Mouse (Mus musculus): ENCODE measurements around the gene Kcnj9. TPM values are rescaled to one million over a fixed set of nuclear protein-coding genes. Genes with fewer than 3 reads are reported as not detected.

Kcnj9 gene
- polyA plus RNA-seq, 1 experiment from 2014 or later, result 3.2 TPM

DNA sequence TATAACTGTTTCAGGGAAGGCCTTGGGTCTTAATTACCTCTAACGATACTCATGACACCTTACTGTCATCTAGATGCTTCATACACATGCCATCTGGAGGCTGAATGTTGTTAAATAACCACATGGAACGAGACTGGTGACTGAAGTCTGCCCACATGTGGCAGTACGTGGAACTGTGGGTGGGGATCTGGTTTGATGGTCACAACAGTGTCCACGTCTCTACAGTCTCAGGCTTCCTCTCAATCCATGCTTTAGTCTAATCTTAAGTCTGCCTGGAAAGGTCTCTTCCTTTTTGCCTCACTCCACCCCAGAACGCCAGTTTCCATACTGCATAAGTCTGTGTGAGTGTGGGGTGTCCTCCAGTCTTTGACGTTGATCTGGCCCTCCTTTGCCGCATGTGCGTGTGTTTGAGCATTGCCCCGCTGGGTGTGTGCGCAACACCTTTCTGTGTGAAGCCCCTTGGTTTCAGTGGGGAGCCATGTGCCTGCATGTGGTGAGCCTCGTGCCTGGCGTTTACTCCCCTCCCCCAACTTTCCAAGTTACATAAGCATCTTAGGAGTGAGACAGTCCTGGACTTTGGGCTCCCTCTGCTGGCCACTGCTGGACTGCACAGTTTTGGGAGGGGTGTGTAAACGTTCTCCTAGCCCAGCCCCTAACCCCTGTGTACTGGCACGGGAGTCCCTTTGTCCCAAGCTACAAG lies 19.3 kb downstream of the Kcnj9 start:
- H3K9me3 ChIP-seq (replicated peaks), result no peaks in the 10 kb centered on the region
- H3K4me3 ChIP-seq (replicated peaks), result peak overlapping the region; percentile 25
- H3K4me1 ChIP-seq, result peaks cover 54% of the 10 kb centered on the region
- 1% methylated on average over 14 of the region's 14 CpGs for whole genome bisulfite sequencing
- H3K9ac ChIP-seq (replicated peaks), result peak overlapping the region; percentile 27
- peak overlapping the region; percentile 84 for H3K27ac ChIP-seq (replicated peaks)
- ATAC-seq (ENCODE audit: low FRiP score), result peak; percentile 74
- H3K27me3 ChIP-seq (replicated peaks), result no peaks in the 10 kb centered on the region
- H3K4me2 ChIP-seq, result peak overlapping the region; percentile 63
- no peaks in the 10 kb centered on the region for H3K36me3 ChIP-seq

GRCm38 (mm10) chr1:172308409-172308808 lies 20.7 kb downstream of the Kcnj9 start:
- H3K27ac ChIP-seq (replicated peaks), result peak overlapping the region; percentile 46
- H3K9me3 ChIP-seq (replicated peaks), result no peaks in the 10 kb centered on the region
- H3K4me1 ChIP-seq, result peaks cover 40% of the 10 kb centered on the region
- 83% methylated on average over 1 of the region's 1 CpGs for WGBS
- no peak overlapping the region for H3K4me2 ChIP-seq
- no peak for ATAC-seq (ENCODE audit: low FRiP score)
- no peak overlapping the region for H3K4me3 ChIP-seq (replicated peaks)
- no peaks in the 10 kb centered on the region for H3K36me3 ChIP-seq
- H3K9ac ChIP-seq (replicated peaks), result no peak overlapping the region
- no peaks in the 10 kb centered on the region for H3K27me3 ChIP-seq (replicated peaks)

GRCm38 (mm10) chr1:172307936-172308335 lies 21.2 kb downstream of the Kcnj9 start:
- 65% methylated on average over 10 of the region's 10 CpGs for WGBS
- no peak overlapping the region for H3K9ac ChIP-seq (replicated peaks)
- no peaks in the 10 kb centered on the region for H3K27me3 ChIP-seq (replicated peaks)
- peaks cover 36% of the 10 kb centered on the region for H3K4me1 ChIP-seq
- ATAC-seq (ENCODE audit: low FRiP score), result no peak
- peak overlapping the region; percentile 46 for H3K27ac ChIP-seq (replicated peaks)
- no peaks in the 10 kb centered on the region for H3K36me3 ChIP-seq
- no peak overlapping the region for H3K4me3 ChIP-seq (replicated peaks)
- H3K4me2 ChIP-seq, result no peak overlapping the region
- no peaks in the 10 kb centered on the region for H3K9me3 ChIP-seq (replicated peaks)

DNA sequence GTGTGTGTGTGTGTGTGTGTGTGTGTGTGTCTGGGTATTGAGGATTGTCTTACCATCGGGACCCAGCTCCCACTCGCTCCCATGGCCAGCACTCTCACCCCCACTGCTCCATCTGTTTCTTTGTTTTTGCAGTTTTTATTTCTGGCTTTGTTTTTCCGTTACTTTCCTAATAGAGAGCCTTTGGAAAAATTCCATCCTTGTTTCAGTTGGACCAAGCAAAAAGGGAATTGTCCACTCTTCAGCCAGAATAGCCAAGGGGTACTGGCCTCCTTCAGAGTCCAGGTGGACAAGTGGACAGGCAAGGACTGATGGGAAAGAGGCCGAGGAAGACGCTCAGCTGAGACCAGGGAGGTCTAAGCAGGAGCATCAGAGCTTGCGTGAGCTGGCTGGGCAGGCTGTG lies 22.2 kb downstream of the Kcnj9 start:
- Histone ChIP-seq H3K4me2 (no peak overlapping the region), H3K9me3 (replicated peaks) (no peaks in the 10 kb centered on the region), H3K9ac (replicated peaks) (no peak overlapping the region), H3K4me1 (peaks cover 38% of the 10 kb centered on the region), H3K36me3 (no peaks in the 10 kb centered on the region), H3K27me3 (replicated peaks) (no peaks in the 10 kb centered on the region), H3K27ac (replicated peaks) (no peak overlapping the region; the same call in 1 of the 2 replicates), H3K4me3 (replicated peaks) (no peak overlapping the region)
- 76% methylated on average over 6 of the region's 6 CpGs for WGBS
- no peak for ATAC-seq (ENCODE audit: low FRiP score)

DNA sequence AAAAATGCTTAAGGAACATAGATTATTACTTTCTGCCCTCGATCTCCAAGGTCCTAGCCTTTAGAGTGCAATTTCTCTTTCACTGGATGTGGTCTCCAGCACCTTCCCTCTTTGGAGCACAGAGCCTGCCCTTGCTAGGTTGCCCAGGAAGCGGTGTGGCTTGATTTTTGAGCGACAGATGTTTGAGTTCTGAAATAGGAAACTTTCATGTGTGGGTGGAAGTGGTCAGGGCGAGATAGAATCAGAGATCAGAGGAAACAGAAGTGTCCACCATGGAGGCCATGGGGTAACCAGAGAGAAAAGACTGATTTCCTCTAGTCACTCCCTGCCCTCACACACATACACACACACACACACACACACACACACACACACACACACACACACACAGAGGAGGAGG lies 22.9 kb downstream of the Kcnj9 start:
- H3K9me3 ChIP-seq (replicated peaks), result no peaks in the 10 kb centered on the region
- H3K36me3 ChIP-seq, result no peaks in the 10 kb centered on the region
- ATAC-seq (ENCODE audit: low FRiP score), result no peak
- H3K4me1 ChIP-seq, result peaks cover 38% of the 10 kb centered on the region
- H3K27ac ChIP-seq (replicated peaks), result no peak overlapping the region
- no peak overlapping the region for H3K4me2 ChIP-seq
- H3K9ac ChIP-seq (replicated peaks), result no peak overlapping the region
- WGBS, result 88% methylated on average over 4 of the region's 4 CpGs
- no peak overlapping the region for H3K4me3 ChIP-seq (replicated peaks)
- H3K27me3 ChIP-seq (replicated peaks), result no peaks in the 10 kb centered on the region

GRCm38 (mm10) chr1:172305635-172306034 lies 23.5 kb downstream of the Kcnj9 start:
- Histone ChIP-seq H3K9ac (replicated peaks) (no peak overlapping the region), H3K27ac (replicated peaks) (no peak overlapping the region), H3K4me3 (replicated peaks) (no peak overlapping the region), H3K36me3 (no peaks in the 10 kb centered on the region), H3K27me3 (replicated peaks) (no peaks in the 10 kb centered on the region), H3K9me3 (replicated peaks) (no peaks in the 10 kb centered on the region), H3K4me1 (peaks cover 39% of the 10 kb centered on the region), H3K4me2 (no peak overlapping the region)
- 77% methylated on average over 3 of the region's 3 CpGs for WGBS
- ATAC-seq (ENCODE audit: low FRiP score), result no peak

- H3K36me3 ChIP-seq, result no peaks in the 10 kb centered on the region
- peaks cover 38% of the 10 kb centered on the region for H3K4me1 ChIP-seq
- H3K27me3 ChIP-seq (replicated peaks), result no peaks in the 10 kb centered on the region
- no peak overlapping the region for H3K9ac ChIP-seq (replicated peaks)
- H3K9me3 ChIP-seq (replicated peaks), result no peaks in the 10 kb centered on the region
- no peak overlapping the region for H3K4me3 ChIP-seq (replicated peaks)
- ATAC-seq (ENCODE audit: low FRiP score), result no peak
- no peak overlapping the region for H3K27ac ChIP-seq (replicated peaks)
- H3K4me2 ChIP-seq, result no peak overlapping the region
- WGBS, result 91% methylated on average over 2 of the region's 2 CpGs
These were observed 24.0 kb downstream of the Kcnj9 start for GRCm38 (mm10) chr1:172305153-172305552.

GRCm38 (mm10) chr1:172304443-172304842 lies 24.7 kb downstream of the Kcnj9 start:
- no peak for ATAC-seq (ENCODE audit: low FRiP score)
- no peak overlapping the region for H3K9ac ChIP-seq (replicated peaks)
- H3K4me3 ChIP-seq (replicated peaks), result no peak overlapping the region
- H3K36me3 ChIP-seq, result no peaks in the 10 kb centered on the region
- H3K4me2 ChIP-seq, result no peak overlapping the region
- H3K27me3 ChIP-seq (replicated peaks), result no peaks in the 10 kb centered on the region
- 84% methylated on average over 6 of the region's 6 CpGs for WGBS
- H3K4me1 ChIP-seq, result peaks cover 37% of the 10 kb centered on the region
- no peaks in the 10 kb centered on the region for H3K9me3 ChIP-seq (replicated peaks)
- H3K27ac ChIP-seq (replicated peaks), result no peak overlapping the region

GRCm38 (mm10) chr1:172302851-172303250 lies 26.3 kb downstream of the Kcnj9 start:
- no peak for ATAC-seq (ENCODE audit: low FRiP score)

DNA sequence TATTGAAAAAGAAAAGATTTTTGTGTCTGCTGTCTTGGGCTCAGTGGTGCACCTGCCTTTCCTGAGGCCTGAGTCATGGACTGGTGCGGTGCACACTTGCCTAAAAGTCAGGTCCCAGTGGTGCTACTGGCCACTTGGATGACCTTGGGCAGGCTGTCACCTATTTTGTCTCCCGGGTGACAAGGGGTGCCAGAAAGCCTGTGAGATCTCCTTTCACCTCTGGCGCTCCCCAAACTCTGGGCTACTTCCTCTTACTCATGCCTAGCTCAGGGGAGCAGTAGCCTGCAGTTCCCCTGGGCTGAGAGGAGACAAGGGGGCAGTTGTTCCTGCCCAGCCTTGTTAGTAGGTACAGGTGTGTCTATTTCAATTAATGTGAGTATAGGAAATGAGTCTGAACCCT lies 26.8 kb downstream of the Kcnj9 start:
- Histone ChIP-seq H3K27me3 (replicated peaks) (no peaks in the 10 kb centered on the region), H3K4me3 (replicated peaks) (no peak overlapping the region), H3K9ac (replicated peaks) (no peak overlapping the region), H3K4me1 (peaks cover 40% of the 10 kb centered on the region), H3K9me3 (replicated peaks) (no peaks in the 10 kb centered on the region), H3K27ac (replicated peaks) (0 out of 2 replicates have a peak overlapping the region, but pooled peaks have one; percentile 4), H3K36me3 (no peaks in the 10 kb centered on the region), H3K4me2 (no peak overlapping the region)
- no peak for ATAC-seq (ENCODE audit: low FRiP score)
- WGBS, result 71% methylated on average over 3 of the region's 3 CpGs

More at GRCm38 (mm10) chr1:172302851-172303250, 26.3 kb downstream of the Kcnj9 start:
- WGBS, result 18% methylated on average over 6 of the region's 6 CpGs
- Histone ChIP-seq H3K27ac (replicated peaks) (no peak overlapping the region), H3K4me3 (replicated peaks) (no peak overlapping the region), H3K4me2 (no peak overlapping the region), H3K9me3 (replicated peaks) (no peaks in the 10 kb centered on the region), H3K4me1 (peaks cover 37% of the 10 kb centered on the region), H3K9ac (replicated peaks) (no peak overlapping the region), H3K36me3 (no peaks in the 10 kb centered on the region), H3K27me3 (replicated peaks) (no peaks in the 10 kb centered on the region)

DNA sequence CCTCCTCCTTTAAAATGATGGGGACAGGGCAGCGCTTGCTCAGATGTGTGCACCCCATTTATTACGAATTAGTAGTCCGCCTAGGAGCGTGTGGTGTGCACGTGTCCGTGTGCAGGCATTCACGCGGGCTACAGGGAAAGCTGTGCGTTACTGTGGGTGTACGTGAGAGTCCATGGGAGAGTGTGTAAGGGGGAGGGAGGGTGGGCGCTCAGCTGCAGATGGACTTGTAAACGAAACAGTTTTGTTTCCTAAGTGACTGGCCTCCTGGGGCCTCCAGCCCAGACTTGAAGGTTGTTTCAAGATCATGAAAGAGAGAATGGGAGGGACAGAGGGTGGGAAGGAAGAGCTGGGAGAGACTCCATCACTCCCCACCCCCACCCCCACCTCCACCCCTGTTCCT lies 27.9 kb downstream of the Kcnj9 start:
- 43% methylated on average over 12 of the region's 12 CpGs for WGBS
- peaks cover 39% of the 10 kb centered on the region for H3K4me1 ChIP-seq

DNA sequence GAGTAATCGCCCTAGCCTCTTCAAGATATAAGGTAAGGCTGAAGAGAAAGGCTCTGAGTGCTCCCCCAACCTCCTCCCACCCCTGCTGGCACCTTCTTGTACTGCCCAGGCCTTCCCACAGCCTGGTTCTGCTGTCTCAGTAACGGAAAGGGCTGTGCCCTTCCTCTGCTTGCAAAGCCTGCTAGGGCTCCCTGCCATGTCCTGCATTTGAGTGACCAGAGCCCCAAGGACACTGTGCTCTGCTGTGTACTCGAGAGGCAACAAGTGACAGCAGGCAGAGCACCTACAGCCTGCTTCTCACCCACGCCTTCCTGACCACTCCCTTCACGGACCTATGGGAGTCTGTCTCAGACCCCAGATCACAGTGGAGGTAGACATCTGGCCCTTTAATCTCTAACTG lies 28.9 kb downstream of the Kcnj9 start:
- H3K9ac ChIP-seq (replicated peaks), result no peak overlapping the region
- no peak overlapping the region for H3K27ac ChIP-seq (replicated peaks)
- ATAC-seq (ENCODE audit: low FRiP score), result no peak
- 70% methylated on average over 5 of the region's 5 CpGs for WGBS
- H3K4me1 ChIP-seq, result peaks cover 45% of the 10 kb centered on the region
- H3K27me3 ChIP-seq (replicated peaks), result no peaks in the 10 kb centered on the region
- H3K4me2 ChIP-seq, result no peak overlapping the region
- H3K4me3 ChIP-seq (replicated peaks), result no peak overlapping the region
- H3K36me3 ChIP-seq, result no peaks in the 10 kb centered on the region
- no peaks in the 10 kb centered on the region for H3K9me3 ChIP-seq (replicated peaks)

More for the DNA sequence above, 27.9 kb downstream of the Kcnj9 start:
- Histone ChIP-seq H3K4me2 (no peak overlapping the region), H3K36me3 (no peaks in the 10 kb centered on the region), H3K9ac (replicated peaks) (no peak overlapping the region), H3K9me3 (replicated peaks) (no peaks in the 10 kb centered on the region), H3K27me3 (replicated peaks) (no peaks in the 10 kb centered on the region), H3K4me3 (replicated peaks) (no peak overlapping the region), H3K27ac (replicated peaks) (0 out of 2 replicates have a peak overlapping the region, but pooled peaks have one; percentile 19)
- no peak for ATAC-seq (ENCODE audit: low FRiP score)

All from neural tube, embryonic 15.5 days (tissue).